Mouse (Mus musculus) lung, adult 18-20 months (tissue): ENCODE results near the gene Cpne4.

Source experiments
- DNase-seq, 2 experiments: peaks; one replicate each; pipeline ENCODE4 v3.0.0; 2022; ENCODE audit warnings: mixed read lengths in 2 of 2

Gene Cpne4

GRCm38 (mm10) chr9:104687051-104687450 lies 140.0 kb downstream of the Cpne4 start:
- no peak for DNase-seq

GRCm38 (mm10) chr9:104693145-104693544 lies 146.1 kb downstream of the Cpne4 start:
- no peak for DNase-seq

GRCm38 (mm10) chr9:104710831-104711230 lies 163.7 kb downstream of the Cpne4 start:
- DNase-seq: no peak

DNA sequence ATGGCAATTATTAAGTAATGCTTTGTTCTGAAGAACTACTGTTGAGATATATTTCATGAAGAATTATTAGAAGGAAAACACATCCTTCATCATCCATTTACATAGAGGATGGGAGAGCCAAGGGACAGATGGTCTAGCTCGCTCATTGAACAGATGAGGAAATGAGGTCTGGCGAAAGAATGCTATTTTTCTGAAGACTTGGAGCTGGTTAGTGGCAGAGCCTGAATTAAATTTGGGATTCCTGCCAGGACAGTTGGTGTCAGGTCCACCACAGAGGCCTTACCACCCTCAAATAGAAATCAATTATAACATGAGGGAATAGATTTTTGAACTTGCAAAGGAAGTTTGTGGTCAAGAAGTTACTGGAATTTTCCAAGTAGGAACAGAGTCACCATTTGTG lies 178.2 kb downstream of the Cpne4 start:
- DNase-seq: no peak

DNA sequence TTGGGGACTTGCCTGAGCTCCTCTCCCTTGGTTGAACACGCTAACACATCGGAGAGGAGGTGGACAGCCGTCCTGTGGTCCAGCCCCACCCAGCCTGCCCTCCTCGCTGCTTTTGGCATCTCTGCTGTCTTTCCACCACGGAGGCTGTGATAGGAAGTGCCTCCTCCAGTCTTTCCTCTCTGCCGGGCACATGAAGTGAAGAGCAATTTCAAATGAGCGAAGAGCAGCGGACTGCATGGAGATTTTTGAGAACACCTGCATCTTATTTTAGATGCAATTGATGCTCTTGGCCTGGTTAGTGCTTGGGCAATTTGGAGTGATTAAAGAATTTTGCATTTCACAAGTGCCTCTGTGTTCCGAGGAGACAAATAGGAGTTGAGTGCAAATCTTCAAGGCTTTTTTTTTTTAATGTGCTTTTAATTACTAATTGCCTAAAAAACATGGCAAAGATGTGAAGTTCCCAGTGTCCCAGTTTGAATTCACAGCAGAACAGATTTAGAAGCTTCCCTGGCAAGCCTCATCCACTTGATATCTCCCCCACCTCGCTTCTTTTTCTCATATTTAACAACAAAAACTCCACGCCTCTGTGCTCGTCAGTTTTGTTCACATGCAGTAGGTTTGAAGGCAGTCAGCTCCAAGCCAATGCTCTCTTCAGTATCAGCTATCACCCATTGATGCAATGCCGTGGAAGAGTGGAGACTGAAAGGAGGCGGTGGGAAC lies 195.7 kb downstream of the Cpne4 start:
- no peak for DNase-seq

GRCm38 (mm10) chr9:104755519-104755918 lies 208.4 kb downstream of the Cpne4 start:
- no peak for DNase-seq

GRCm38 (mm10) chr9:104760031-104760430 lies 212.9 kb downstream of the Cpne4 start:
- DNase-seq: no peak

GRCm38 (mm10) chr9:104776198-104776815 lies 229.2 kb downstream of the Cpne4 start:
- no peak for DNase-seq

- DNase-seq: no peak
These were observed 230.0 kb downstream of the Cpne4 start for GRCm38 (mm10) chr9:104777135-104777534.

GRCm38 (mm10) chr9:104777780-104778179 lies 230.7 kb downstream of the Cpne4 start:
- DNase-seq: no peak

- DNase-seq: no peak
These were observed 249.5 kb downstream of the Cpne4 start for GRCm38 (mm10) chr9:104796601-104797000.

- no peak for DNase-seq
These were observed 257.7 kb downstream of the Cpne4 start for GRCm38 (mm10) chr9:104804776-104805175.

GRCm38 (mm10) chr9:104814681-104815080 lies 267.6 kb downstream of the Cpne4 start:
- no peak for DNase-seq

DNA sequence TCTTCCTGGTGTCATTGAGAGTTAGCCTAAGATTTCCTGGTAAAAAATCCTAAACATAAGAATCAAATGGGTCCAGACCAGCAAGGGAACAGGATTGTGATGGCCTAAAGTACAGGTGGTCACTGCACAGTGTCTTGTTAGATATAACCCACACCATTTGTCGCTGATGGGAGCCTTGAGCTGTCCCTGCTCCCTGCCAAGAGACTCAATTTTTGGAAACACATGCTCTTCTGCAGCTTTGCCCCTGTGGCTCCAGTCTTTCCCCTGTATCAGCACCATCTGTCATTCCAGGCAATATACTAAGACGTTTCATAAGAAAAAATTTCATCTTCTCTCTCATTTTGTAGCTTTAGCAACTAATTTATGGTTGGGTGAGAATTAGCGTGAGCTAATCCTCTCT lies 281.6 kb downstream of the Cpne4 start:
- DNase-seq: no peak

- DNase-seq: no peak
These were observed 286.0 kb downstream of the Cpne4 start for GRCm38 (mm10) chr9:104832934-104833539.

- DNase-seq: no peak
These were observed 290.8 kb downstream of the Cpne4 start for GRCm38 (mm10) chr9:104837931-104838330.

DNA sequence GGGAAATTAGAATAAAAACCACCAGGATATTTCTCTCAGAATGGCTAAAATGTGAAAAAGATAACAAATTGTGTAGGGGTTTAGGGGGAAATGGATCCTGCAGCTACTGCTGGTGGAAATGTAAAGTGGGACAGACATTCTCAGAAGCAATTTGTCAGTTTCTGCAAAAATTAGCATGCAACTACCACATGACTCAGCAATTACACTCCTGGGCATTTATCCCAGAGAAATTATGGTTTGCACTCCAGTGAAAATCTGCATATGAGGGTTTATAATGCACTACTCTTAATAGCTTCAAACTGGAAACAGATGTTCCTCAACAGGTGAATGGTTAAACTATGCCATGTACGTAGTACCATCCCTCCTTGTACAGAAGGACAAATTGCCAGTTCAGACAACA lies 294.2 kb downstream of the Cpne4 start:
- DNase-seq: no peak

DNA sequence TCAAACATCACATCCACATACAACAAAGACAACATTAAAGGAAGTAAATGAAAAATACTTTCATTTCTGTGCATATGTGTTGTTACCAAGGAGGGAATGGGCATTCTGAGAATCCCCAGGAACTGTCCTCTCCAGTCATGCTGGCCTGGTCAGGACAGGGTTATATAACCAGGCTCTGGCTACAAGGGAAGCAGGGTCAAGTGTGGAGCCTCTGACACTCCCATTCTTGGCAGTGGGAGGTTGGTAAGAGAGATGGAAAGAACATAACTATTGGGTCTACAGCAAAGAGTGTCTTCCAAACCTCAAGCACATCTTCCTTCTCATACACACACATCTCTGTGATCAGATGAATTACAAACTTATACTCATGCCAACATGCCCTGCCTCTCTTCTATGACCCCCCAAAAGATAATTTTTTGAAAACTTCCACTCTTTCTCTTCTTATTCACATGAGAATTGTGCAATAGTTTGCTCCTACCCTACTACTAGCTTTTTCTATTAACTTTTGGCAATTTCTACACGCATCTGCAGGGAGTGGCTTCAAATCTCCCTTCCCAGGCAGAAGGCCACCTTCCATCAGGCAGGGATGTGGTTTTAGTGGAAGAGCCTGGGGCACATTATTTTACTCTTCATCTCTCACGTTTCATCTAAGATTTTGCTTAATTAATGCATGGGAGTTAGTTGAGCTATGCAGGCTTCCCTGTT lies 298.3 kb downstream of the Cpne4 start:
- DNase-seq: no peak

- DNase-seq: no peak
These were observed 306.6 kb downstream of the Cpne4 start for GRCm38 (mm10) chr9:104853701-104854100.

GRCm38 (mm10) chr9:104854245-104854921 lies 307.3 kb downstream of the Cpne4 start:
- DNase-seq: peak; percentile 30 to 37

DNA sequence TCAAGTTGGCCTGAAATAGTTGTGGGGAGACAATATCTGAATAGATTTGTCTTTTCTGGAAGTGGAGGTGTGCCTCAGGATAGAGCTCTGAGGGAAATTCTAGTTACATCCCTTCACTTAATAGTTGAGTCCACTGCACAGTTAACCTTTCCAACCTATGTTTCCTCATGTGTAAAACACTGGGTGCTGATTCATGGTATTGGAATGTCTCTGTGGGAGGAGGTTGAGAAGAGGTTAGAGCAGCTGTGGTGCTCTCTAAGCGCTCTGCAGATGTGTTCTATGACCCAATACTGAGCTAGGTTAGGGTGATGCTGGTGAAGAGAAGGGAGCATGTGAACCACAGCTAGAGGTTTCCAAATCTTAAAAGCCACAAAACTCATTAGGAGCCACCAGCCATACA lies 318.7 kb downstream of the Cpne4 start:
- DNase-seq: no peak

GRCm38 (mm10) chr9:104872586-104872985 lies 325.5 kb downstream of the Cpne4 start:
- no peak for DNase-seq

DNA sequence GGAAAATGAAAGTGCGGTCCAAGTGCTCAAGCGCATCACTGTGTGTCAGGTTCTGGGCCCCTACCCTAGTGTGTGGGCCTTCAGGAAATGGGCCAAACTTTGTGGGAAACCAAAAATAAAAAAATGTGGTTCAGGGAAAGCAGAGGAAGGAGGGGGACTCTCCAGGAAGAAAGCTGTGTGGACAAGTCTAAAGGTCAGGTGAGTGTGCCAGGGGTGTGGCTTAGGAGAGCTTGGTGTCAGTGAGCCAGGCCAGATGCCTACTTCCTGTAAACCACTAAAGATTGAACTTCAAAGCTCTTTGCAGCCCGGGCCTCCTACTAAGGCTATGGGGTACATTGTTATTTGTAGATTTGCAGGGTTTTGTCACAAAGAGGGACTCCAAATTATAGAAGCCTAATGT lies 327.1 kb downstream of the Cpne4 start:
- peak in 1 of 2 experiments; percentile 1 for DNase-seq
